Mouse (Mus musculus) left cerebral cortex, adult 8-10 months (tissue): ENCODE results near the gene Foxf1. TPM values are rescaled to one million over a fixed set of nuclear protein-coding genes. Genes with fewer than 3 reads are reported as not detected.

Experiments
- DNase-seq, 2 experiments: peaks; one replicate each; pipeline ENCODE4 v3.0.0; 2022; ENCODE audit warnings: low spot score in 2 of 2
- microRNA-seq, 2 experiments: library from miRNA; unstranded; fragments of <30 nt; microRNA quantifications; one replicate each; pipeline ENCODE4 v1.2.0; 2022
- total RNA-seq, 4 experiments: library from RNA; stranded (reverse); gene quantifications; 2 replicates each; pipeline ENCODE4 v1.2.4; 2022

The Foxf1 gene
- total RNA-seq, 4 experiments from 2014 or later, result 0.54 to 1.6 (median 0.84) TPM

DNA sequence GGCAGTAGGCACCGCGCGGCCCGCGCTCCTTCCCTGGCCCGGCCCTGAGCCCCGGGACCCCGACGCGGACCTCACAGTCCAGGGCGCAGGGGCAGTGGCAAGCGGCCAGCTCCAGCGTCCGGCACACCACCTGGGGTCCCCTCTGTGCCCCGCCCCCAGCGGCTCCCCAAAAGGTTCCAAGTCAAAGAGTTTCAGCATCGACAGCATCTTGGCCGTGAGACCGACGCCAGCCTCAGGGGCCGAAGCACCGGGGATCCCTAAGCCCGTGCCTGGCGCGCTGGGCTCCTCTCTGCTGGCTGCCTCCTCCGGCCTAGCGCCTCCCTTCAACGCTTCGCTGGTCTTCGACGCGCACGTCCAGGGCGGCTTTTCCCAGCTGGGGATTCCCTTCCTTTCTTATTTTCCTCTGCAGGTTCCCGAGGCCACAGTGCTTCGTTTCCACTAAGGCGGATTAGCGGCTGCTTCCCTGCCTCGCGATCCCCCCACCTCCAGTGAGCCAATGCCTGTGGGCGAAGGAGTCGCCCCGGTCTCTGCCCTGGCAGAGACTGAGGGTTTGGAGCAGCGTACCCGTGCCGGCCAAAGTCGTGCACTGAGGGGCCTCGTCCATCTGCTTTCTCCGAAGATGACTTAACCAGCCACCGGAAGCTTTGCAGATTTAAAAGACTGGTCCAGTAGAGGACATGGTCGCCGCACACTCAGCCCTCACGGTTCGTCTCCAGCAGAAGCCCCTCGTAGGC lies 44.5 kb downstream of the Foxf1 start:
- no peak for DNase-seq

DNA sequence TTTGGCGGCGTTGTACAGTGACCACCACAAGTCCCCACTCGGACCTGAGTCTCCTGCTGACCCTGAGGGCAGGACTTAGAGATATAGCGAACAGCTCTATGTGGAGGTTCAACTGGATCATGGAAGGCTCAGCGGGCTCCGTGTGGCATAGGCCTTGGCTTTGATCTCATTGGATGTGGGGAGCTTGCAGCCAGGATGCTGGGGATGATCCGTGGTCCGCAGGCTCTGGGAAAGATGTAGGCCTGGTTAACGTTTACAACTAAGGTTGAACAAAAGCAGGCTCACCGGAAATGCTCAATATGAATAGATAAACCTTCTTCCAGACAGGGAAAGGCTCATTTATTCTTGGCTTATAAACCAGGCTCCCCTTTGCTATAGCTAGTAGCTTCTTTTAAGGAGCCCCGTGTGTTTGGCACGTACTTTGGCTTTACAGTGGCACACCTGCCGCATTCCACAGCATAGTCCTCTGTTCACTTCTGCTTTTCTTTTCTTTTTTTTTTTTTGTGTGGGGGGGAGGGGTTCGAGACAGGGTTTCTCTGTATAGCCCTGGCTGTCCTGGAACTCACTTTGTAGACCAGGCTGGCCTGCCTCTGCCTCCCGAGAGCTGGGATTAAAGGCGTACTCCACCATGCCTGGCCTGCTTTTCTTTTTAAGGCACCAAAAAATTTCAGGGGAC lies 45.2 kb downstream of the Foxf1 start:
- no peak for DNase-seq

DNA sequence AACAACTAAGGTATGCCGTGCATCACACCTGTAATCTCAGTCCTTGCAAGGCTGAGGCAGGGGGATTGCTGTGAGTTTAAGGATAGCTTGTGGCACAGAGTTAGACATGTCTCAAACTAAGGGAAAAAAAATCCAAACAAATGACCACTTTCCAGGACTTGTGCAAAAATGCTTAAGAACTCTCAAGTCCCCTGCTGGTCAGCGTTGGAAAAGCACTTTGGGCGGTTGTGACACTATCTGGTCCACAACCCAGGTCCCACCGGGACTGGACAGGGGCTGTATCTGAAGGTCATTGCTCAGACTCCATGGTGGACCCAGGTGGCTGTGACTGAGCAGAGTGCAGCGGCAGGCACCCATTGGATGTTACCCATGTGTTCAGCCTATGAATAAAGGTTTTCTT lies 46.3 kb downstream of the Foxf1 start:
- DNase-seq, result no peak

DNA sequence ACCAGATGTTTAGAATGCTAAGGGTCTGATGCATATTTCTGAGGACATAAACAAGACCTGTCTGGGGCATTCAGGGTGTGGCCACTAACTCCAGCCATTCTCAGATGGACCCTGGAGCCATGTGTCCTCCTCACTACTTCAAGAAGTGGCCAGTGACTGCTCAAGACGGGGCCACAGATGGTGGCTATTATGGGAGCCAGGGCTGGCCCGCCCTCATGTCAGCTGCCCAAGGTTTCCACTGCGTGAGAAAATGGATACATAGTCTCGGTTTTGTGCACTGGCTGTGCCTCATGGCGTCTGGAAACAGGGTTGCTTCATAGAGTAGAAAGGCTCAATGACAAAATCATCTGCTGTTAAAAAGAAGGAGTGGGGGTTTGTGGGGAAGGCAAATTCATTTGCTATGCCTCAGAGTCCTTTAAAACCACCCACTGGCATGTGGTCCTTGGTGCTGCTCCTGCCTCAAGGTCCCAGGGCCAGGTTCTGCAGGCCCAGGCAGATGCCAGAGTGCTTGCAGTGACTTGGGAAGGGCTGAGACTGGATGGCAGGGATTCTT lies 48.9 kb downstream of the Foxf1 start:
- DNase-seq, result no peak

DNA sequence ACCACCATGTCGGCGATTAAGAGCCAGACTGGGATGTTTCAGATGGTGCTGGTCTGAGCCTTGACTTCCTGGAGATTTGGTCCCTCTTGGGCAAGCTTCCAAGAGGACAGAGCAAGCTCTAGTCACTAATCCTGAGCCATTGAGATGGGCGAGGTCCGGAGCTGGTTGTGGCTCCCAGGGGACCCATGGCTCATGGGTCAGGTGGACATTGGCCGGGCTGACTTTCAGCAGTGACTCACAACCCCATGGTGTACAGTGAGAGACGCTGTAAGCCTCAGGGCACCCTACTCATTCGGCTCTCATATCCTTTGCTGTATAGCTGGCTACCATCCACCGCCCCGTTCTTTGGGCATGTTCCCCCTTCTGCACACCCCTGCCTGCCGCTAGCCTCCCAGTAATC lies 49.9 kb downstream of the Foxf1 start:
- no peak for DNase-seq

DNA sequence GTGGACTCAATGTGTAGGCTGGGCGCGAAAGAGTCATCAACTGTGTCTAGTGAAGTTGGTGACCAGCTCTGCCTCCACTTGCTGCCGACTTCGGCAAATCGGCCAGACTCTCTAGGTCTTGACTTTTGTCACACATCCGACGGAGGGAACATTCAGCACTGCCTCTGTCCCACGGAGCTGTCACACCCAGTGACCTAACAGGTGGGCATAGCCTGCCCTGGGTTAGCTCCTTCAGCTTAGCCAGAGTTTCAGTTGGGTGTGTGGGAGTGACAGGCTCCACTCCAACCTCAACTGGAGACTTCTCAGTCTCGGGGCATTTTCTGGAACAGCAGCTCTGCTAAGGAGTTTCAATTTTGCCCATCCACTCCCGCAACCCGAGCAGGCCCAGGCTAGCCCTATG lies 50.3 kb downstream of the Foxf1 start:
- DNase-seq, result no peak

DNA sequence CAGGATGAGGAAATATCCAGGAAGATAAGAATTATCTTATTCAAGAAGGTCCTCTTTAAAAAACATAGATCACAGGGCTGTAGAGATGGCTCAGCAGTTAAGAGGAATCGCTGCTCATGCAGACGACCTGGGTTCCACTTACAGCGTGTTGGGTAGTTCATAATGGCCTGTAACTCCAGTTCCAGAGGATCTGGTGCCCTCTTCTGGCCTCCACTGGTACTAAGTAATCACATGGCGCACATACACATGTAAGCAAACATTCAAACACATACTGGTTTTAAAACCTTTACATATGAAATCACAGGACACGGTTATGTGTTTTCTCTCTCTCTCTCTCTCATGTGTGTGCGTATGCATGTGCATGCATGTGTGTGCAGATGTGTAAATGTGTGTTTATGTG lies 52.7 kb downstream of the Foxf1 start:
- DNase-seq, result no peak

Small RNA genes within 50 kb of the gene (microRNA-seq; reads per million reads assigned to microRNA genes)
- gene Gm27530, result 0 reads per million in 2 experiments

Other genes with a start within 250 kb of the Foxf1 start
- 10 to 100 TPM; 33.9 to 43.3 (median 41.4) TPM for gene Mthfsd, start 24.0 kb downstream of the Foxf1 start, total RNA-seq
- 1 to 10 TPM; 1.2 to 2.2 (median 1.9) TPM for gene Foxc2, start 31.8 kb downstream of the Foxf1 start, total RNA-seq
- gene Foxl1, start 43.6 kb downstream of the Foxf1 start, total RNA-seq, result under 1 TPM; 0.13 to 0.34 (median 0.15) TPM